ENCODE assay signal across 23 mouse cellular contexts in the genomic region with DNA sequence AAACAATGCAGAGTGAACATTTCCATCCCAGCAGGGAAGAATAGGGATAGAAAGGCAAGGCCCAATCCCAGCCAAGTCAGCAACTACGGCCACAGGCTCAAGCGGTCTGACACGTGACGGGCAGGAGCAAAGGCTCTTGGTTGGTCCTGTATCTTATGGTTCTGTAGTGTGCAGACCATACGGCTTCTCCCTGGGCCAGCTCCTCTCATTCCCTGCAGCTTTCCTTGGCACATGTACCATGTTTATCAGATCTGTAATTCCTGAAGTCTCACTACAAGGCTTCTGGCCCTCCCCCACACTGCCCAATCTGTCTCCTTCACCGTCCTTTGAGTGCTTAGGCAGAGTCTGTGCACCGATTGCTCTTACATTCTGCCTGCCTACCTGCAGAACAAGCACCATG. TPM values are rescaled to one million over a fixed set of nuclear protein-coding genes. Genes with fewer than 3 reads are reported as not detected.
DNase-seq lines count a peak whose midpoint lies in the region; TF ChIP-seq lines count a peak whose summit lies in the region.
"Had no signal": no experiment of that assay in that cellular context is flagged by ENCODE, and none has a peak within 500 bp of the region (broad histone marks: within the 10 kb centered on the region; RNA-seq: fewer than 3 reads in every experiment).

No protein-coding gene starts in this region.

- intact Hi-C loops in gastrocnemius, postnatal 14 days (cut with DNase I; ENCODE audit: low total_unique reads) = no loop called here

- TF ChIP-seq POLR2A in cerebellum, adult 2 months (IDR thresholded peaks at IDR 0.05; ENCODE audit: borderline replicate concordance, insufficient read depth, low read length) = no peak

- no peak for TF ChIP-seq CTCF in cerebellum, adult 2 months (IDR thresholded peaks at IDR 0.05; ENCODE audit: borderline replicate concordance, insufficient read depth, low read depth, low read length)
- no peak for TF ChIP-seq CTCF in layer of hippocampus, adult 2 months (conservative IDR thresholded peaks at IDR 0.05)

- H3K27ac ChIP-seq in cerebellum, adult 2 months (ENCODE audit: insufficient read depth, low read length) = peak overlapping the region; percentile 72
- no peak overlapping the region for H3K27ac ChIP-seq in layer of hippocampus, adult 2 months
- H3K27ac ChIP-seq: embryonic facial prominence, embryonic 15.5 days; forebrain, embryonic 10.5 days; heart, embryonic 10.5 days; hindbrain, embryonic 13.5 days; intestine, embryonic 15.5 days; kidney, embryonic 15.5 days had no signal

- no peak overlapping the region for H3K4me3 ChIP-seq in cerebellum, adult 2 months (replicated peaks; ENCODE audit: insufficient read depth, low read depth, low read length)
- H3K4me3 ChIP-seq in layer of hippocampus, adult 2 months = no peak overlapping the region
- H3K4me3 ChIP-seq: embryonic facial prominence, embryonic 15.5 days; erythroblast, embryonic 14.5 days; forebrain, embryonic 10.5 days; heart, embryonic 10.5 days; hindbrain, embryonic 13.5 days; intestine, embryonic 15.5 days; kidney, embryonic 15.5 days had no signal

- H3K27me3 ChIP-seq in cerebellum, adult 2 months (ENCODE audit: control insufficient read depth, insufficient read depth, low read length) = no peaks in the 10 kb centered on the region
- H3K27me3 ChIP-seq: embryonic facial prominence, embryonic 15.5 days; hindbrain, embryonic 13.5 days; intestine, embryonic 15.5 days; kidney, embryonic 15.5 days had no signal

- 9% methylated on average over 7 of the region's 7 CpGs for WGBS in cerebellum, adult 2 months

- H3K4me1 ChIP-seq in cerebellum, adult 2 months (ENCODE audit: control insufficient read depth, insufficient read depth, low read length) = peaks cover 11% of the 10 kb centered on the region
- H3K4me1 ChIP-seq: embryonic facial prominence, embryonic 15.5 days; forebrain, embryonic 10.5 days; heart, embryonic 10.5 days; hindbrain, embryonic 13.5 days; intestine, embryonic 15.5 days; kidney, embryonic 15.5 days had no signal

- peak; percentile 19 for DNase-seq in cerebellum, adult 11 months
- no peak for DNase-seq in cerebellum, postnatal 4 days (ENCODE audit: low spot score in 2 of 2)
- DNase-seq in brain, adult 2 months (ENCODE audit: low read depth, low spot score) = peak; percentile 86
- peak; percentile 35 to 67 for DNase-seq in cerebellum, adult 2 months
- peak; percentile 50 to 56 for DNase-seq in cerebellum, postnatal 14 days
- no peak for DNase-seq in layer of hippocampus, adult 2 months (ENCODE audit: low spot score in 2 of 2)
- DNase-seq in gastrocnemius, postnatal 14 days = no peak
- DNase-seq in ovary, adult 18-20 months (ENCODE audit: low spot score) = no peak
- DNase-seq: adrenal gland, postnatal 14 days; embryo, embryonic 11 days; gastrocnemius, postnatal 10 days; heart, postnatal 10 days; heart, postnatal 4 days; kidney, adult 18-20 months had no signal

RNA-seq across cellular contexts. Expression of a gene that starts 47.1 kb away (rescaled TPM):
- 85.2 and 92.3 TPM in 2 replicates for polyA plus RNA-seq in cerebellum, adult 2 months (2012; rRNA removed)
- total RNA-seq in layer of hippocampus, adult 2 months (2021) = 10 to 100 TPM; 49.9 to 53.7 TPM
- total RNA-seq in gastrocnemius, postnatal 14 days (2021) = under 1 TPM in 1 of 2 experiments, not detected in 1; 0.08 TPM
- total RNA-seq: MEL had no signal
- polyA plus RNA-seq: C2C12 had no signal

Comparison
In these comparisons a context has a peak if more than half of its experiments do, and no peak if none do; other contexts are left out.
1. DNase-seq: peak in cerebellum, adult 11 months (single experiment), brain, adult 2 months (single experiment), cerebellum, adult 2 months (2 of 2) and cerebellum, postnatal 14 days (2 of 2); none in cerebellum, postnatal 4 days (0 of 2), layer of hippocampus, adult 2 months (0 of 2), gastrocnemius, postnatal 14 days (single experiment) and ovary, adult 18-20 months (single experiment).
2. RNA of a gene that starts 47.1 kb away (total RNA-seq): 49.9 to 53.7 TPM in layer of hippocampus, adult 2 months; 0.08 TPM in gastrocnemius, postnatal 14 days; every median in the first group is over 10 times any median in the second.